Mouse (Mus musculus) spleen, adult 2 months (tissue): ENCODE measurements around the gene Lrrn1.

Experiments used
- CTCF ChIP-seq: fragments of 200-500 bp; IDR thresholded peaks from 2 replicates; pipeline ENCODE4 v1.5.1; 2011; ENCODE audit warnings: mild to moderate bottlenecking, inconsistent platforms; ENCODE audit not compliant: insufficient read depth, insufficient read length, insufficient replicate concordance; ENCODE audit errors: extremely low read depth
- POLR2A ChIP-seq: fragments of 200-500 bp; IDR thresholded peaks from 2 replicates; pipeline ENCODE4 v1.6.1; 2011; ENCODE audit warnings: low read depth, low read length, inconsistent platforms

GRCm38 (mm10) chr6:107574561-107574960, 45.0 kb downstream of the Lrrn1 start:
- TF ChIP-seq CTCF (no peak), POLR2A (no peak)
